Mouse (Mus musculus): ENCODE data around the gene Lsm7.

GRCm38 (mm10) chr10:80864446-80864845, 9.4 kb upstream of the Lsm7 start:
- TF ChIP-seq CTCF (IDR thresholded peaks at IDR 0.05; ENCODE audit: control insufficient read depth, insufficient read depth, low read length) (no peak), POLR2A (IDR thresholded peaks at IDR 0.05; ENCODE audit: borderline replicate concordance, control insufficient read depth, low read depth, low read length) (no peak; the same call in 1 of the 2 replicates)

All from bone marrow, adult 2 months (tissue).